Mouse (Mus musculus) stomach, postnatal 0 days (tissue): ENCODE data around the gene Olfr616. TPM values are rescaled to one million over a fixed set of nuclear protein-coding genes. Genes with fewer than 3 reads are reported as not detected.
"Not testable (repeated sequence)": the region's sequence is repeated elsewhere in the genome, so short reads cannot be mapped to it uniquely, and the experiment has no call there.

ENCODE experiments used
- ATAC-seq: fragments of 200-750 bp; cut with Nextera tagmentation; 2 replicates; pipeline ENCODE4 v1.8.0; 2017; ENCODE audit not compliant: low FRiP score, low TSS enrichment
- DNase-seq: peaks from one replicate; pipeline ENCODE4 v3.0.0-alpha.2; 2016; ENCODE audit warnings: low spot score
- H3K27ac ChIP-seq: fragments of 300-500 bp; sonication (generic); replicated peaks from 2 replicates; pipeline ENCODE4 v1.5.1; 2014; ENCODE audit warnings: mild to moderate bottlenecking, control low read depth
- H3K27me3 ChIP-seq: fragments of 300-500 bp; sonication (generic); 2 replicates; pipeline ENCODE4 v1.6.1; 2014; ENCODE audit warnings: low read length; ENCODE audit not compliant: control insufficient read depth, insufficient read depth
- H3K36me3 ChIP-seq: fragments of 300-500 bp; sonication (generic); 2 replicates; pipeline ENCODE4 v1.6.1; 2014; ENCODE audit warnings: low read length, mixed read lengths; ENCODE audit not compliant: control insufficient read depth, insufficient read depth
- H3K4me1 ChIP-seq: fragments of 300-500 bp; sonication (generic); replicated peaks from 2 replicates; pipeline ENCODE4 v1.6.1; 2014; ENCODE audit warnings: antibody characterized with exemption; ENCODE audit not compliant: control insufficient read depth, insufficient read depth
- H3K4me2 ChIP-seq: fragments of 300-500 bp; sonication (generic); replicated peaks from 2 replicates; pipeline ENCODE4 v1.6.1; 2014; ENCODE audit warnings: low read depth, mild to moderate bottlenecking, control low read depth, moderate library complexity
- H3K4me3 ChIP-seq: fragments of 300-500 bp; sonication (generic); 2 replicates; pipeline ENCODE4 v1.5.1; 2014; ENCODE audit warnings: low read depth, low read length, control low read depth
- H3K9ac ChIP-seq: fragments of 300-500 bp; sonication (generic); 2 replicates; pipeline ENCODE4 v1.6.1; 2014; ENCODE audit warnings: mild to moderate bottlenecking, low read length, control low read depth, mixed read lengths
- H3K9me3 ChIP-seq: fragments of 300-500 bp; sonication (generic); 2 replicates; pipeline ENCODE4 v1.6.1; 2016; ENCODE audit warnings: low read length; ENCODE audit not compliant: control insufficient read depth
- CTCF ChIP-seq: IDR thresholded peaks from 2 replicates; pipeline ENCODE4 v1.5.1; 2016; ENCODE audit warnings: antibody characterized with exemption, low read depth, mild to moderate bottlenecking, moderate library complexity
- EP300 ChIP-seq: optimal IDR thresholded peaks from 2 replicates; pipeline ENCODE3; 2016; ENCODE audit warnings: antibody characterized with exemption
- WGBS: fragments of 180-500 bp; shearing (Covaris S2); extraction: QIAGEN DNeasy Blood & Tissue Kit; methylation state at CpG from one replicate; pipeline ENCODE4 v1.1.7; 2014; 5-methylcytosine and 5-hydroxymethylcytosine counted together
- microRNA-seq: library from miRNA; unstranded; fragments of <30 nt; microRNA quantifications from one replicate; pipeline ENCODE4, GENCODE M21; 2016
- polyA plus RNA-seq: library from polyadenylated mRNA; unstranded; fragments of >200 nt; fragmentation: Nextera tagmentation; extraction: Ambion mirVana; gene quantifications from 2 replicates; pipeline ENCODE4 v1.2.1, GENCODE M21; 2015

The Olfr616 gene
- polyA plus RNA-seq, 1 experiment from 2014 or later, result not detected

DNA sequence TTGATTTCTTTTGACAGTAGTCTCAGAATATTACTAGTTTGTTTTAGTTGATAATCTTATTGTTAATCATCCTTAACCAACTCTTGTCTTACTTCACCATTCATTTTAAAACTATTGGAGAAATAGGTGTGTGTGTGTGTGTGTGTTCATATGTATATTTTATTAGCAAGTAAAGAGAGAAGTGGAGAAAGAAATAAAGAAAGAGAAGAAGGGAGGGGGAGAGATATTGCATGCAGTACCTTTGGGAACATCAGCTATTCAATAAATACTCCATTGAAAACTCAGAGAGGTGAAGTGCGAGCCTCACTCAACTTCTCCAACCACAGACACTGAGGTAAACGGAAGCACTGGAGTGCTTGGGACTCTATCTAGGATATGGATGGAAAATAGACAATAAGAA is 13.2 kb downstream of the Olfr616 start, which contains the start of gene Olfr615:
Olfr615 (plus strand) TSS at position 301 of the 400 bp plus-strand sequence.
- H3K27ac ChIP-seq, result no peak within 1 kb of the TSS
- no peak for ATAC-seq
- no peaks in the 10 kb centered on the region for H3K4me1 ChIP-seq
- no peak within 1 kb of the TSS for H3K4me2 ChIP-seq
- WGBS, result 66% methylated on average over 2 of the region's 2 CpGs
- no peaks in the 10 kb centered on the region for H3K27me3 ChIP-seq
- no peaks in the 10 kb centered on the region for H3K36me3 ChIP-seq
- H3K9ac ChIP-seq, result no peak within 1 kb of the TSS
- no peak for TF ChIP-seq CTCF
- TF ChIP-seq EP300, result no peak
- no peak within 1 kb of the TSS for H3K4me3 ChIP-seq
- DNase-seq, result no peak
- no peaks in the 10 kb centered on the region for H3K9me3 ChIP-seq

DNA sequence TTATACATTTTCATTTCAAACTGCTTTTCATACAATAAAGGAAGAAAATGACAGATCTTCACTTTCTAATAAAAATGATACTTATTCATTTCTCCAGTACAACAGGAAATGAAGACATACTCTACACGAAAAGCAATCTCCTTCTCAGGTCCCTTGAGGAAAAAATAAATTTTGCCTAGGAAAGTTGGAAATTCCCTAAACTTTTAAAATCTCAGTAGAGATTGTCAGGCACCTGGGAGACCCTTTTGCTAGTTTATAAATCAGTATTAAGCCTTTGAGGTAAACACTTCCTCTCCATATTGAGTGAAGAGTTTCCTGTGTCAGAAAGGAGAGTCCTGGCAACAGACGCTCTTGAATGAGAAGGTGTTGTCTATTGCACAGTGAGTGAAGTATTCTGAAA is 21.2 kb downstream of the Olfr616 start, which contains the start of gene Olfr613:
Olfr613 (plus strand) TSS at position 301 of the 400 bp plus-strand sequence.
- ATAC-seq (no peak), DNase-seq (no peak)
- TF ChIP-seq CTCF (no peak), EP300 (no peak)
- Histone ChIP-seq H3K4me1 (no peaks in the 10 kb centered on the region), H3K36me3 (no peaks in the 10 kb centered on the region), H3K9me3 (no peaks in the 10 kb centered on the region), H3K9ac (no peak within 1 kb of the TSS), H3K27me3 (no peaks in the 10 kb centered on the region), H3K4me3 (no peak within 1 kb of the TSS), H3K4me2 (no peak within 1 kb of the TSS), H3K27ac (no peak within 1 kb of the TSS)
- 55% methylated on average over 2 of the region's 2 CpGs for WGBS

DNA sequence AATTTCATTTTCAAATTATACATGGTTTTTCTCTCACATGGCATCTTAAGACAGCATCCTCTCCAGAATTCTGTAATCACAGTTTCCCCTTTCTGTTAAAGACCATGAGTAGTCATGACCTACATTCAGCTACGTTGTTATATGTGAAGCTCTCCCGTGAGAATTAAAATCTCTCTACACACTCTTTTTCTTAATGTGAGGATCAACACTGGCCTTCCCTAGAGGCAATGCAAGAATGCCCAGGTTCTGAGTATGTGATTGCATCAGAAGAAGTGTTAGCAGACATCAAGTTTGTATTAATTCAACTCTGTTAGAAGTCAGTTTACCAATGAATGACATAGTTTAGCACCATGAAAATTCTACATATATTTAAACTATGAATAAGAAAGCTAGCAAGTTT is 26.3 kb downstream of the Olfr616 start, which contains the start of gene Olfr612:
Olfr612 (minus strand) TSS at position 101 of the 400 bp plus-strand sequence.
- H3K4me3 ChIP-seq, H3K27ac ChIP-seq, DNase-seq, ATAC-seq, H3K4me2 ChIP-seq, H3K9ac ChIP-seq, H3K36me3 ChIP-seq, H3K9me3 ChIP-seq, H3K27me3 ChIP-seq, H3K4me1 ChIP-seq: not testable (repeated sequence)
- 78% methylated on average over 2 of the region's 2 CpGs for WGBS

DNA sequence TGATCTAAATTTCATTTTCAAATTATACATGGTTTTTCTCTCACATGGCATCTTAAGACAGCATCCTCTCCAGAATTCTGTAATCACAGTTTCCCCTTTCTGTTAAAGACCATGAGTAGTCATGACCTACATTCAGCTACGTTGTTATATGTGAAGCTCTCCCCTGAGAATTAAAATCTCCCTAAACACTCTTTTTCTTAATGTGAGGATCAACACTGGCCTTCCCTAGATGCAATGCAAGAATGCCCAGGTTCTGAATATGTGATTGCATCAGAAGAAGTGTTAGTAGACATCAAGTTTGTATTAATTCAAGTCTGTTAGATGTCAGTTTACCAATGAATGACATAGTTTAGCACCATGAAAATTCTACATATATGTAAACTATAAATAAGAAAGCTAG is 48.2 kb downstream of the Olfr616 start, which contains the start of gene Olfr611:
Olfr611 (minus strand) TSS at position 101 of the 400 bp plus-strand sequence.
- not testable (repeated sequence) for H3K4me2 ChIP-seq, H3K9ac ChIP-seq, H3K36me3 ChIP-seq, H3K4me3 ChIP-seq, H3K27me3 ChIP-seq, H3K4me1 ChIP-seq, H3K9me3 ChIP-seq, DNase-seq, ATAC-seq, H3K27ac ChIP-seq
- WGBS, result 64% methylated on average over 1 of the region's 1 CpGs

Small RNA genes lying within 50 kb of the gene (microRNA-seq; reads per million reads assigned to microRNA genes)
- gene Gm26506, result not detected

Other genes with a start within 250 kb of the Olfr616 start
- not detected in 2 replicates for gene Olfr598, start 245.6 kb downstream of the Olfr616 start, polyA plus RNA-seq
- gene Olfr599, start 233.2 kb downstream of the Olfr616 start, polyA plus RNA-seq, result not detected in 2 replicates
- not detected in 2 replicates for gene Olfr600, start 219.5 kb downstream of the Olfr616 start, polyA plus RNA-seq
- not detected in 2 replicates for gene Olfr601, start 206.5 kb downstream of the Olfr616 start, polyA plus RNA-seq
- not detected in 2 replicates for gene Olfr603, start 183.0 kb downstream of the Olfr616 start, polyA plus RNA-seq
- not detected in 2 replicates for gene Usp17lc, start 154.1 kb downstream of the Olfr616 start, polyA plus RNA-seq
- gene Olfr605, start 123.7 kb downstream of the Olfr616 start, polyA plus RNA-seq, result not detected in 2 replicates
- gene Olfr606, start 120.1 kb downstream of the Olfr616 start, polyA plus RNA-seq, result not detected in 2 replicates
- not detected in 2 replicates for gene Olfr607, start 105.0 kb downstream of the Olfr616 start, polyA plus RNA-seq
- gene Olfr608, start 99.3 kb downstream of the Olfr616 start, polyA plus RNA-seq, result not detected in 2 replicates
- not detected in 2 replicates for gene Olfr609, start 71.1 kb downstream of the Olfr616 start, polyA plus RNA-seq
- not detected in 2 replicates for gene Olfr610, start 57.0 kb downstream of the Olfr616 start, polyA plus RNA-seq
- not detected in 2 replicates for gene Olfr611, start 48.3 kb downstream of the Olfr616 start, polyA plus RNA-seq
- not detected in 2 replicates for gene Olfr612, start 26.4 kb downstream of the Olfr616 start, polyA plus RNA-seq
- not detected in 2 replicates for gene Olfr613, start 21.1 kb downstream of the Olfr616 start, polyA plus RNA-seq
- gene Olfr615, start 13.1 kb downstream of the Olfr616 start, polyA plus RNA-seq, result not detected in 2 replicates
- not detected in 2 replicates for gene Olfr617, start 3.9 kb upstream of the Olfr616 start, polyA plus RNA-seq
- gene Olfr618, start 21.0 kb upstream of the Olfr616 start, polyA plus RNA-seq, result 0.10 and 0.22 TPM in 2 replicates
- gene Olfr619, start 31.4 kb upstream of the Olfr616 start, polyA plus RNA-seq, result not detected in 2 replicates
- gene Olfr620, start 43.4 kb upstream of the Olfr616 start, polyA plus RNA-seq, result 0.10 TPM in 1 of 2 replicates, not detected in the other
- gene Olfr622, start 73.6 kb upstream of the Olfr616 start, polyA plus RNA-seq, result not detected in 2 replicates
- gene Olfr623, start 94.6 kb upstream of the Olfr616 start, polyA plus RNA-seq, result not detected in 2 replicates
- gene Olfr624, start 102.0 kb upstream of the Olfr616 start, polyA plus RNA-seq, result 0.02 TPM in 1 of 2 replicates, not detected in the other
- gene Olfr625-ps1, start 113.6 kb upstream of the Olfr616 start, polyA plus RNA-seq, result not detected in 2 replicates
- not detected in 2 replicates for gene Olfr243, start 145.5 kb upstream of the Olfr616 start, polyA plus RNA-seq
- gene Olfr628, start 161.2 kb upstream of the Olfr616 start, polyA plus RNA-seq, result not detected in 2 replicates
- gene Olfr629, start 175.8 kb upstream of the Olfr616 start, polyA plus RNA-seq, result not detected in 2 replicates
- gene Olfr630, start 188.2 kb upstream of the Olfr616 start, polyA plus RNA-seq, result not detected in 2 replicates
- gene Olfr69, start 202.5 kb upstream of the Olfr616 start, polyA plus RNA-seq, result not detected in 2 replicates
- 0.02 TPM in 1 of 2 replicates, not detected in the other for gene Olfr68, start 210.6 kb upstream of the Olfr616 start, polyA plus RNA-seq
- not detected in 2 replicates for gene Olfr67, start 222.7 kb upstream of the Olfr616 start, polyA plus RNA-seq
- gene Hbb-bt, start 244.9 kb upstream of the Olfr616 start, polyA plus RNA-seq, result 137 and 177 TPM in 2 replicates